Mouse (Mus musculus): ENCODE data around the gene Adat3. TPM values are rescaled to one million over a fixed set of nuclear protein-coding genes. Genes with fewer than 3 reads are reported as not detected.

The Adat3 gene
- 7.6 and 8.8 TPM in 2 replicates for polyA plus RNA-seq (2015; fragmentation: Nextera tagmentation; extraction: Ambion mirVana)

DNA sequence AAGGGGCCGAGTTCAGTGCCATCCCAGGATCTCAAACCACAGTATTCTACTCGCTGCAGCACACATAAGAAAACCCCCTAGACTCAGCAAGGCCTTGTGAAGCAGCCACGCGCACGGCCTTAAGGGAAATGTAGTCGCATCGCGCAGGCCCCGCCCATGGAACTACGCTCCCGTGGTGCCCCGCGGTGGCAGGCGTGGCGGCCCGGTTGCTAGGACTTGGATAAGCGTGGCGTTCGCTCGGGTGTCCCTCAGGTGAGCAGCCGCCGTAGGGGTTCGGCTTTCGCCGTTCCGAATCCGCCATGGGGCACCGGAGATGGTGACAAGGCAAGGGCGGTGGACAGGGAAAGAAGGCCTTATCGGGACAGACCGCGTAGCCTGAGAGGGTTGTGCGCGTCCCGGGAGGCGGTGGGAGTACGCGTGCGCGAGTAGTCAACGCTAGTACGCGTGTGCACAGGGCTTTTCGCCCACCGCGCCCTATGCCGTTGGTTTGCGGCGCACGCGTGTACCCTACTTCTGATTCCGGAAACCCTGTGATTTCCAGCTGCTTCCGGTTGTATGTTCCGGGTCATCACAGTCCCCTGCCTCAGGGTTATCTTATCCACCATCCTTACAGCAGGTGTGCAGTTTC, at the start of gene Adat3, which contains the start of gene Scamp4:
Adat3 (plus strand) TSS at position 183 of the 628 bp plus-strand sequence.
Scamp4 (plus strand) TSS at position 175 of the 628 bp plus-strand sequence.
- peak within 1 kb of the TSS; percentile 96 for H3K4me2 ChIP-seq (replicated peaks)
- H3K4me1 ChIP-seq, result peaks cover 18% of the 10 kb centered on the region
- no peaks in the 10 kb centered on the region for H3K27me3 ChIP-seq
- H3K9me3 ChIP-seq, result no peaks in the 10 kb centered on the region
- peak within 1 kb of the TSS; percentile 77 for H3K9ac ChIP-seq
- WGBS, result under 1% methylated on average over 54 of the region's 54 CpGs
- H3K4me3 ChIP-seq, result peak within 1 kb of the TSS; percentile 71
- peaks cover 21% of the 10 kb centered on the region for H3K36me3 ChIP-seq
- ATAC-seq (ENCODE audit: low FRiP score, low read depth), result peak; percentile 96
- H3K27ac ChIP-seq, result peak within 1 kb of the TSS; percentile 83

DNA sequence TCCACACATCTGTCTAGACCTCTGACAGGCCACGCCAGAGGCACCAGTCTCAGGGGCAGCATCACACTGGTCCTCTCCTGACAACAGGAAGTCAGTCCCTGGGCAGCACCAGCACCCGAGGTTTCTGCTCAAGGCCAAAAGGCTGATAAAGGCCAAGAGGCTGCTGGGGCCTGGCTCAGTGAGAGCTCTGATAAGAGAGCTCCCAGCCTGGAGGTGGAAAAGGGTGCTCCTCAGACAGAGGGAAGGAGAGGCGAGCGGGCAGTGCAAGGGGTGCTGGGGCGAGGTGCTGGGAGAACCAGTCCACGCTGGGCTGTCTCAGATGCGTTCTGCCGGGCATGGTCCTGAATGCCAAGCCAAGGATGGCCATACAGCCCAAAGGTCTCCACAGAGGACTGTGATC, 49.1 kb upstream of the Adat3 start:
- Histone ChIP-seq H3K9ac (no peak overlapping the region), H3K27me3 (no peaks in the 10 kb centered on the region), H3K9me3 (no peaks in the 10 kb centered on the region), H3K27ac (no peak overlapping the region), H3K4me1 (peaks cover 12% of the 10 kb centered on the region; the same call in 1 of the 2 replicates), H3K36me3 (peaks cover 27% of the 10 kb centered on the region), H3K4me2 (replicated peaks) (no peak overlapping the region), H3K4me3 (no peak overlapping the region)
- WGBS, result 88% methylated on average over 8 of the region's 8 CpGs
- no peak for ATAC-seq (ENCODE audit: low FRiP score, low read depth)

DNA sequence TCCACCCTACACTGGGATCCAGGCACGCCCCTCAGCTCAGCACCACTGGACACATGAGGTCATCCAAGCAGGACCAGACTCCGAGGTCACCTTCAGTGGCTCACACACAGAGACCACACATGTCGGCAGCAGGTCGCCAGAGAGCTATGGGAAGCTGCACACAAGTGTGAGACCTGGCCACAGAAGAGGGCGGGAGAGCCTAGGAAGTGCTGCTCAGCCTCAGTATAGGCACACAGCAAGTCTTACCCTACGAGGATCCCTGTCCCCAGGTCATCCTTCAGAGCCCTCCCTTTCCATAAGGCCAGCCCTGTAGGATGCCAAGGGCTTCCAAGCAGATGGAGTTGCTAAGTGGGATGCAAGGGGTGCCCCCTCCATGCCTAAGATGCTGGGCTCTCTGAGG, 48.7 kb upstream of the Adat3 start:
- ATAC-seq (ENCODE audit: low FRiP score, low read depth), result no peak
- Histone ChIP-seq H3K4me1 (peaks cover 12% of the 10 kb centered on the region; the same call in 1 of the 2 replicates), H3K9me3 (no peaks in the 10 kb centered on the region), H3K27me3 (no peaks in the 10 kb centered on the region), H3K36me3 (peaks cover 23% of the 10 kb centered on the region), H3K27ac (no peak overlapping the region), H3K9ac (no peak overlapping the region), H3K4me3 (no peak overlapping the region), H3K4me2 (replicated peaks) (no peak overlapping the region)
- 86% methylated on average over 6 of the region's 6 CpGs for WGBS

DNA sequence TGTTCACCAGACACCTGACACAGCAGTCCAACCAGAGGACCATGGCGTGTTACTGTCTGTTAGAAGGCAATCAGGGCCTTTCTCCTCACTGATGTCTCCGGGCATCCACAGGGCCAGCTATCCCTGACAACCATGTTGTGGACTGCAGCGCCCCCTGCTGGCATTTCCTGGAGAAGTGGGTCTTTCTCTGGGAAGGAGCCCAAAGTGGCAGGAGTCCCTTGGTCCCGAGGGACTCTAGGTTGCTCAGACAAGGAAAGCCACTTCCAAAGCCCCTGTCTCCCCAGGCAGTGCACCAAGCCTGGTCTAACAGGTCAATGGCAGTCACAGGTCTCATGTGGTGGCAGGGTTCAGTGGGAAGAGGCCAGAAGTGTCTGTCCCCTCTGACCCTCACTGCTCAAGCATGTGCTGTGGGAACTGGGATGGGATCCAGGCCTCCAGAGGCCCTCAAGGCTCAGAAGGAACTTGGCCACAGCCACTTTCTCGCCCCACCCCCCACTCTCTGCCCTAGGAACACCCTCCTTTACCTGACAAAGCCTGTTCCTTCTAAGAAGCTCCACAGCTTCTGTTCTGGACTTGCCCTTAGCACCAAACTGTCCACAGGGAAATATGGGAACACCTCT, 45.2 kb upstream of the Adat3 start:
- peaks cover 3% of the 10 kb centered on the region; the same call in 1 of the 2 replicates for H3K36me3 ChIP-seq
- H3K9me3 ChIP-seq, result no peaks in the 10 kb centered on the region
- no peak overlapping the region; the same call in 1 of the 2 replicates for H3K4me3 ChIP-seq
- H3K4me1 ChIP-seq, result peaks cover 33% of the 10 kb centered on the region
- WGBS, result 35% methylated on average over 5 of the region's 5 CpGs
- H3K27ac ChIP-seq, result no peak overlapping the region
- no peaks in the 10 kb centered on the region for H3K27me3 ChIP-seq
- H3K4me2 ChIP-seq (replicated peaks), result no peak overlapping the region
- ATAC-seq (ENCODE audit: low FRiP score, low read depth), result no peak
- H3K9ac ChIP-seq, result peak overlapping the region; percentile 25; the same call in 1 of the 2 replicates

DNA sequence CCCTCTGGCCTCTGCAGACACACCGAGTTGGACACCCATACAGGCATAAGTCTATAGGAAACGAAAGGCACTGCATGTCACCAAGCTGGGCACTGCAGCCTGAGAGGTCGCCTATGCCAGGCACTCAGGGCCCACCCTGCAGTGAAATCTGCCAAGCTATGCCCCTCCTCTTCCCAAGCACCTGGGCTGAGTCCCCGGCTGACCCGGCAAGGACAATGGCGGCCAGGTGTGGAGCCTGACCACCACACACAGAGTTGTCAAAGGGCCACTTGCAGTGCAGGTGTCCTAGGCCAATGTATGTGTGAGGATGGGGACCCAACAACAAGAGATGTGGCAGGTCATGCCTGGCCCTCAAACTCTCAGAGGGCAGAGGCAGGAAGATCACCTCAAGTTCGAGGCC, 43.2 kb upstream of the Adat3 start:
- peak overlapping the region; percentile 93; the same call in 1 of the 2 replicates for H3K4me2 ChIP-seq (replicated peaks)
- H3K4me1 ChIP-seq, result peaks cover 35% of the 10 kb centered on the region
- H3K9ac ChIP-seq, result no peak overlapping the region
- no peaks in the 10 kb centered on the region for H3K27me3 ChIP-seq
- peak overlapping the region; percentile 93; the same call in 1 of the 2 replicates for H3K4me3 ChIP-seq
- no peak for ATAC-seq (ENCODE audit: low FRiP score, low read depth)
- 88% methylated on average over 7 of the region's 7 CpGs for WGBS
- H3K9me3 ChIP-seq, result no peaks in the 10 kb centered on the region
- no peak overlapping the region for H3K27ac ChIP-seq
- 0 out of 2 replicates have a peak, but pooled peaks cover 3% of the 10 kb centered on the region for H3K36me3 ChIP-seq

DNA sequence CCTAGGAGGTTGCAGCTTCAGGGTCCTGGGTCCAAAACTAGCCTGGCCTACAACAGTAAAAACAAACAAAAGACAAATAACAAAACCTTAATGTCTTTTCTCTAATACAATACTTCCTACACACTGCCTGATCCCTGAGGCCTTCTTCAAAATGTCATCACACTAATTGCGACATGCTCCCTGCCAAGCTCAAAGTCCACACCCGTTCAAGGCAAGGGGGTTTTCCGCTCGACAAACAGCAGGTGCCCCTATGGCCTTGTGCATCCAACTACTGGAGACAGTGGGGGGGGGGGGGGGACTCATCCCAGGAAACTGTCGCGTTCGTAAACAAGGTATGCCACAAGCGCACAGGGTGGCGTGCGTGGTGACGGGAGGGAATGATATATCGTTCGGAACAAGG, 42.1 kb upstream of the Adat3 start:
- Histone ChIP-seq H3K4me3 (peak overlapping the region; percentile 93), H3K4me1 (peaks cover 35% of the 10 kb centered on the region), H3K4me2 (replicated peaks) (peak overlapping the region; percentile 93), H3K27ac (no peak overlapping the region; the same call in 1 of the 2 replicates), H3K9ac (peak overlapping the region; percentile 95), H3K36me3 (peaks cover 6% of the 10 kb centered on the region; the same call in 1 of the 2 replicates), H3K27me3 (no peaks in the 10 kb centered on the region), H3K9me3 (no peaks in the 10 kb centered on the region)
- 2% methylated on average over 13 of the region's 13 CpGs for WGBS
- ATAC-seq (ENCODE audit: low FRiP score, low read depth), result no peak

DNA sequence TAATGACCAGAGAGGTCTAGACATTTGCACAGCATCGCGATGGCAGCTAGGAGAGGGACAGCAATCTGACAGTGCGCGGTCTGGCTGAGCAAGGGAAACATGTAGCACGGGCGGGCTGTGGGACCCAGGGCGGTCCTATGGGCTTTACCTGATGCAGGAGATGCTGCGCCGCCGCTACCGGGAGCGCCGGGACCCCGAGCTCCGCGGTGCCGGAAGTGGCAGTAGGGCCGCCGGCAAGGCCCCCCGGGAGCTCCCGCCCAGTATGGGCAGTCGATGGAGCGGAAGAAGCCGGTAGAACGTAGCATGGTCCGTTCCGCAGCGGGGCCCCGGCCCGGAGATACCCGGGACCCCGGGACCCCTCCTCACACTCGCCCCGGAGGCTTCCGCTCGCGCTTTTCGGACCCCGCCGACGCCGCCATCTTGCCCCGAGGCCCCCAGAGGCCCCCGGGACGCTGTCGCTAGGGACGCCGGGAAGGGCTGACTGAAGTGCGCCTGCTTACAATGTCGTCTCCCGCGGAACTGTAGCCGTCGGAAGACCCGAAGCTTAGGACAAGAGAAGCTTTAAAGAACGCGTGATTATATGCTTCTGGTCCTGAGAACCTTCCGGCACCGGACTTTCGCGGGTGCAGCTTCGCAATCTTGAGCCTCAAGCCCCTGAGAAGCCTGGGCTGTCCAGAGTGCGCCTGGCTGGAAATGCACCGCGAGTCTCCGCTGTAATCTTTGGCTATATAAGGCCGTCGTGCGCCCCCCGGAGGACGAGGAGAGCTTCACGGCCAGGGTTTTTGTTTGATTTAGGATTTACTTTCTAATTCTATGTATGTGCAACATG, 41.4 kb upstream of the Adat3 start, which contains the start of gene Rexo1:
Rexo1 (minus strand) TSS at position 445 of the 829 bp plus-strand sequence.
- Histone ChIP-seq H3K4me1 (peaks cover 35% of the 10 kb centered on the region), H3K9me3 (no peaks in the 10 kb centered on the region), H3K36me3 (peaks cover 6% of the 10 kb centered on the region; the same call in 1 of the 2 replicates), H3K4me2 (replicated peaks) (peak within 1 kb of the TSS; percentile 93), H3K4me3 (peak within 1 kb of the TSS; percentile 93), H3K27ac (peak within 1 kb of the TSS; percentile 85), H3K9ac (peak within 1 kb of the TSS; percentile 95), H3K27me3 (no peaks in the 10 kb centered on the region)
- under 1% methylated on average over 62 of the region's 72 CpGs for WGBS
- peak; percentile 91 for ATAC-seq (ENCODE audit: low FRiP score, low read depth)

DNA sequence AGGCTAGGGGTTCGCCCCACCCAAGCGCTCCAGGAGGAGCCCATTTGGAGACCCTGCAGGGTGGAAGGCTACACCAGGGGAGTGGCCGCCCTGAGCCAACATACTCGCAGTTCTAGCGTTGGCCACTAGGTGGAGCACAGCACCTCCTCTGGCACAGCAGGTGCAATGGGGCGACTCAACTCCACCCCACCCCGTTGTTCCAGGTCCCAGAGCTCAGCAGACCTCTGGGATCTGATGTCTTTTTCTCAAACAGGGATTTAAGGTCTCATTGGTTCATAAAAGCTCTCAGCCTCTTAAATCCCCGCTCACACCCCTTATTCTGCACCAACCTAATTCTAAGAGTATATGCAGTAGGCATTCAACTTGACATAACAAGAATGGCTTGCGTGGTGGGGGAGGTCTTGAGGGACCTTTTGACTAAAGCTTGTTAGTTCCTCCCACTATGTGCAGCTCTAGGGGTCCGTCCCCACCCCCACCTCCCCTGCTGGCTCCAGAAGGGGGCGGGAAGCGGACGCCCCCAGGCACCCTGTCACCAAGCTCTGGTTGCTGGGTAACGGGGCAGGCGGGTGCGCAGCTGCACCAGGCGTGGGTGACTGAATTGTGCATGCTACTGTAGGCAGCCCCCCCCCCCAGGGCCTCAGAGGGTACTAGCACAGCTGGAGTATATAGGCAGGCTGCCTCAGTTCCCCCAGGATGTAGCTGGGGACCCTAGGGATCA, 36.1 kb upstream of the Adat3 start:
- H3K4me1 ChIP-seq, result peaks cover 37% of the 10 kb centered on the region
- no peak overlapping the region for H3K27ac ChIP-seq
- no peaks in the 10 kb centered on the region for H3K9me3 ChIP-seq
- ATAC-seq (ENCODE audit: low FRiP score, low read depth), result no peak
- H3K4me3 ChIP-seq, result no peak overlapping the region
- 28% methylated on average over 17 of the region's 17 CpGs for WGBS
- H3K4me2 ChIP-seq (replicated peaks), result no peak overlapping the region
- no peaks in the 10 kb centered on the region for H3K27me3 ChIP-seq
- H3K36me3 ChIP-seq, result peaks cover 26% of the 10 kb centered on the region
- H3K9ac ChIP-seq, result no peak overlapping the region

DNA sequence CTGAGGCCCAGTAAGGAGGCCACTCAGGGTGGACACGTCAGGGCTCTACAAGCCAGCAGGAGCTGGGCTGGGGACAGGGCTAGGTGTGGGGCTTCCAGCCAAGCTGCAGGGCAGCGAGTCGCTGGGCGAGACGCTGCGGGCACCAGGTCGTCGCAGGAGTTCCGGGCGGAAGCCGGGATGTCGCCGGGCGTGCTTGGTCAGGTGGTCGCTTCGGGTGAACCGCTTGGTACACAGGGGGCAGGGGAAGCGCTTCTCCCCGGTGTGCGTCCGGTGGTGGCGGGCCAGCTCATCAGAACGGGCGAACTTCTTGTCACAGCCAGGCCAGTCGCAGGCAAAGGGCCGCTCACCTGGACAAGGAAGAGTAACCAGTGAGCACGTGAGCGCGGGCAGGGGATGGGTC, 33.8 kb upstream of the Adat3 start:
- no peak for ATAC-seq (ENCODE audit: low FRiP score, low read depth)
- 96% methylated on average over 29 of the region's 29 CpGs for WGBS
- Histone ChIP-seq H3K9ac (no peak overlapping the region), H3K4me2 (replicated peaks) (no peak overlapping the region), H3K9me3 (no peaks in the 10 kb centered on the region), H3K27ac (no peak overlapping the region), H3K36me3 (peaks cover 26% of the 10 kb centered on the region), H3K4me1 (peaks cover 51% of the 10 kb centered on the region), H3K27me3 (no peaks in the 10 kb centered on the region), H3K4me3 (no peak overlapping the region)

DNA sequence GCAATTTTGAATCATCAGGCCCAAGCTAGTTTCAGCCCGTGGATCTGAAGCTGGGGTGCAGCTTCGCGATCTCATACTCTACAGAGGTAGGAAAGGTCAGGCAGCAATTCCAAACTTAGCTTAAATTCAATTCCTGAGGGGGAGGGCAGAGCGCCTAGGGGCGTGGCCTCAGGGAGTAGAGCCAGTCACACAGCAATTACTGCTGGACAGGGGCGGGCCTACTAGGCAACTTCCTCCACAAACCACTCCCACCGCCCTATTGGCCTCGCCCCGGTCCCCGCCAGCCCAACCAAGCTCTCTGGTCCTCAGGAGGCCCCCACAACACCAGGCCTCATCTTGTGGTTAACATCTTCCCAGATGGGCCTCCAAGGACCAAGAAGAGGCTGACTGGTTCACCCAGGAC, 33.0 kb upstream of the Adat3 start:
- no peaks in the 10 kb centered on the region for H3K27me3 ChIP-seq
- ATAC-seq (ENCODE audit: low FRiP score, low read depth), result no peak
- H3K36me3 ChIP-seq, result peaks cover 20% of the 10 kb centered on the region
- peak overlapping the region; percentile 27 for H3K4me2 ChIP-seq (replicated peaks)
- no peak overlapping the region for H3K4me3 ChIP-seq
- no peak overlapping the region for H3K27ac ChIP-seq
- H3K9me3 ChIP-seq, result no peaks in the 10 kb centered on the region
- H3K9ac ChIP-seq, result no peak overlapping the region
- peaks cover 58% of the 10 kb centered on the region for H3K4me1 ChIP-seq
- 37% methylated on average over 10 of the region's 10 CpGs for WGBS

DNA sequence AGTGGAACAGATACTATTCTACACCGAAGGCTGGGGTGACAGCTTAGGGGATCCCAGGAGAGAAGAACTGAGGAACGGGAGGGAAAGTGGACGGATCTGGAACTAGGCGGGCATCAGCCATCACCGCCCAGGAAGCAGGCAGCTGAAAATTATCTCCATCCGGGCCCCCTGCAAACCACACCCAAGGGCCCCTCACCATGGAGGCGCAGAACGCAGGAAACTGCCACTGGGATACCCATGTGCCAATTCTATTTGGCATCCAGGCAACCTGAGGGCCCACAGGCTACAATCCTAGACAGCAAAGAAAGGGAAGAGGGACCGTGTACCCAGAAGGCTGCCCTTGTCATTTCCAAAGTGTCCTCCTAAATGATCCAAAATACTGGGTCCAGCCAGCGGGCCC, 32.3 kb upstream of the Adat3 start:
- Histone ChIP-seq H3K27ac (peak overlapping the region; percentile 69; the same call in 1 of the 2 replicates), H3K36me3 (peaks cover 20% of the 10 kb centered on the region), H3K4me1 (peaks cover 65% of the 10 kb centered on the region), H3K9ac (peak overlapping the region; percentile 59; the same call in 1 of the 2 replicates), H3K4me3 (peak overlapping the region; percentile 28; the same call in 1 of the 2 replicates), H3K9me3 (no peaks in the 10 kb centered on the region), H3K27me3 (no peaks in the 10 kb centered on the region), H3K4me2 (replicated peaks) (peak overlapping the region; percentile 61)
- WGBS, result 92% methylated on average over 10 of the region's 10 CpGs
- no peak for ATAC-seq (ENCODE audit: low FRiP score, low read depth)

Measured in limb, embryonic 13.5 days (tissue).